Mouse (Mus musculus): ENCODE data around the gene Rnf121.

DNA sequence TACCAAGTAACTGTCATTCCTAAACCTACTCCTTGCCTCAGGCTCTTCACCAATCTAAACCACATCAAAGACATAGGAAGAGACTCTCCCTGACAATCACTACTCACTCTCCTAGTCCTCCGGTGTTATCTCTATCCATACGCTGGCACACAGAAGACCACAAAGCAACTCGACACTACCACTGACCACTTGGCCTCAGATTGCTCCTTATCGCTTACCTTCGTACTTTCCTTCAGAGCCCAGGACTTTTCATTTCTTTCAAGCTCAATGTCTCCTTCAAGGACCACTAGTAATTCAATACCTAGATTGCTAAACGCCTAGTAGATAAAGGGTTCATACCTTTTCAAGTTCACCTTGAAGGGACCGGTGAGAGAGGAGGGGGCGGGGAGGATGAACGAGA, 1.4 kb downstream of the Rnf121 start:
- TF ChIP-seq CTCF (IDR thresholded peaks at IDR 0.05; ENCODE audit: control insufficient read depth, insufficient read depth, low read length) (no peak), POLR2A (IDR thresholded peaks at IDR 0.05; ENCODE audit: borderline replicate concordance, control insufficient read depth, low read depth, low read length) (no peak)

Measured in bone marrow, adult 2 months (tissue).